ENCODE assay signal across 8 mouse cellular contexts in the genomic region with DNA sequence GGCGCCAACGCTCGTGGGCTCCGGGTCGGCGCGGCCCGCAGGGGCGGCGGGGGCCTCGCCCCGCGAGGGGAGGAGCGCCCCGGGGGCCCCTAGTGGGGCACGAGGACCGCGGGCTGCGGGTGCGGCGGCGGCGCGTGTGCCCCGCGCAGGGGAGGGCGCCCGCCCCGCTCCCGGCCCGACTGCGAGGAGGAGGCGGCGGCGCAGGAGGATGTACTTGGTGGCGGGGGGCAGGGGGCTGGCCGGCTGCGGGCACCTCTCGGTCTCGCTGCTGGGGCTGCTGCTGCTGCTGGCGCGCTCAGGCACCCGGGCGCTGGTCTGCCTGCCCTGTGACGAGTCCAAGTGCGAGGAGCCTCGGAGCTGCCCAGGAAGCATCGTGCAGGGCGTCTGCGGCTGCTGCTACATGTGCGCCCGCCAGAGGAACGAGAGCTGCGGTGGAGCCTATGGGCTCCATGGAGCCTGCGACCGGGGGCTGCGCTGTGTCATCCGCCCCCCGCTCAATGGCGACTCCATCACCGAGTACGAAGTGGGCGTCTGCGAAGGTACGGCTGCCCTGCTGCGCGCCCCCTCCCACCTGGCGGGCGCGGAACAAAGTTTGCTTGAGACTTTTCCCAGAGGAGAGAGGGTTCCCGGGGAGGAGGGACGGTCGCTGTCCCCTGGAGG. TPM values are rescaled to one million over a fixed set of nuclear protein-coding genes. Genes with fewer than 3 reads are reported as not detected.
DNase-seq lines count a peak whose midpoint lies in the region; ATAC-seq and TF ChIP-seq lines count a peak whose summit lies in the region.

No protein-coding gene starts in this region.

- peak overlapping the region; percentile 71 for H3K4me3 ChIP-seq in liver, embryonic 13.5 days (replicated peaks)
- peak overlapping the region; percentile 76 for H3K4me3 ChIP-seq in stomach, postnatal 0 days (ENCODE audit: low read depth, low read length)

- H3K9me3 ChIP-seq in liver, embryonic 13.5 days (replicated peaks) = no peaks in the 10 kb centered on the region
- no peaks in the 10 kb centered on the region for H3K9me3 ChIP-seq in stomach, postnatal 0 days (ENCODE audit: control insufficient read depth, low read length)

- 0 out of 2 replicates have a peak, but pooled peaks have one; percentile 7 for TF ChIP-seq CTCF in stomach, postnatal 0 days (IDR thresholded peaks at IDR 0.05; ENCODE audit: low read depth)

- TF ChIP-seq EP300 in stomach, postnatal 0 days (optimal IDR thresholded peaks at IDR 0.05) = no peak

- WGBS in liver, embryonic 13.5 days (ENCODE audit: insufficient replicate concordance) = under 1% methylated on average over 52 of the region's 73 CpGs
- WGBS in stomach, postnatal 0 days = under 1% methylated on average over 35 of the region's 73 CpGs

- peaks cover 52% of the 10 kb centered on the region for H3K27me3 ChIP-seq in liver, embryonic 13.5 days
- H3K27me3 ChIP-seq in stomach, postnatal 0 days (ENCODE audit: control insufficient read depth, insufficient read depth, low read length) = no peaks in the 10 kb centered on the region

- DNase-seq in urinary bladder, adult 2 months (ENCODE audit: low spot score) = peak; percentile 59
- DNase-seq in urinary bladder, postnatal 4 days (ENCODE audit: low spot score in 2 of 2) = no peak
- peak; percentile 60 to 65 for DNase-seq in heart, adult 18-20 months
- DNase-seq in kidney, adult 9 months = peak; percentile 51
- DNase-seq in liver, embryonic 13.5 days = peak; percentile 29
- DNase-seq in naive thymus-derived CD4-positive, alpha-beta T cell, adult 2 months (ENCODE audit: low read depth) = peak; percentile 63
- peak; percentile 70 for DNase-seq in stomach, postnatal 0 days (ENCODE audit: low spot score)

- peaks cover 37% of the 10 kb centered on the region for H3K4me1 ChIP-seq in liver, embryonic 13.5 days (replicated peaks)
- no peaks in the 10 kb centered on the region; the same call in 1 of the 2 replicates for H3K4me1 ChIP-seq in stomach, postnatal 0 days (replicated peaks; ENCODE audit: control insufficient read depth, insufficient read depth)

- H3K9ac ChIP-seq in liver, embryonic 13.5 days = peak overlapping the region; percentile 74
- peak overlapping the region; percentile 84 for H3K9ac ChIP-seq in stomach, postnatal 0 days (ENCODE audit: low read length)

- ATAC-seq in common myeloid progenitor, adult 5-6 weeks (replicated peaks; ENCODE audit: low read depth, poor library complexity, severe bottlenecking) = peak; percentile 50
- peak; percentile 58 for ATAC-seq in liver, embryonic 13.5 days (ENCODE audit: low read depth)
- peak; percentile 59 for ATAC-seq in stomach, postnatal 0 days (ENCODE audit: low FRiP score, low TSS enrichment)

- no peaks in the 10 kb centered on the region for H3K36me3 ChIP-seq in liver, embryonic 13.5 days
- no peaks in the 10 kb centered on the region for H3K36me3 ChIP-seq in stomach, postnatal 0 days (ENCODE audit: control insufficient read depth, insufficient read depth, low read length)

- H3K27ac ChIP-seq in liver, embryonic 13.5 days = peak overlapping the region; percentile 67
- peak overlapping the region; percentile 94 for H3K27ac ChIP-seq in stomach, postnatal 0 days (replicated peaks)

- peak overlapping the region; percentile 97 for H3K4me2 ChIP-seq in liver, embryonic 13.5 days
- peak overlapping the region; percentile 98 for H3K4me2 ChIP-seq in stomach, postnatal 0 days (replicated peaks; ENCODE audit: low read depth)

RNA-seq across cellular contexts. Expression of a gene that starts 0.6 kb away (rescaled TPM):
- polyA plus RNA-seq in urinary bladder, adult 2 months (2012; rRNA removed) = 31.0 and 36.7 TPM in 2 replicates
- total RNA-seq in common myeloid progenitor, adult 5-6 weeks (2017) = 4.1 and 8.6 TPM in 2 replicates
- 10 to 100 TPM; 51.2 to 66.8 TPM for total RNA-seq in heart, adult 18-20 months (2021)
- polyA plus RNA-seq in liver, embryonic 13.5 days (2015; fragmentation: Nextera tagmentation; extraction: Ambion mirVana) = 0.56 and 0.82 TPM in 2 replicates
- 4.3 and 5.1 TPM in 2 replicates for polyA plus RNA-seq in stomach, postnatal 0 days (2015; fragmentation: Nextera tagmentation; extraction: Ambion mirVana)

Comparison
In these comparisons a context has a peak if more than half of its experiments do, and no peak if none do; other contexts are left out.
1. DNase-seq: peak in urinary bladder, adult 2 months (single experiment), heart, adult 18-20 months (2 of 2), kidney, adult 9 months (single experiment), liver, embryonic 13.5 days (single experiment), naive thymus-derived CD4-positive, alpha-beta T cell, adult 2 months (single experiment) and stomach, postnatal 0 days (single experiment); none in urinary bladder, postnatal 4 days (0 of 2).
2. Peak in every context shown above with its lines, with median percentiles within 50 percentile points of each other: ATAC-seq.